Mouse (Mus musculus): ENCODE measurements around the gene Strn. TPM values are rescaled to one million over a fixed set of nuclear protein-coding genes. Genes with fewer than 3 reads are reported as not detected.

The Strn gene
- polyA plus RNA-seq, 1 experiment from 2014 or later, result 7.3 TPM

- H3K27me3 ChIP-seq, result no peaks in the 10 kb centered on the region
- H3K27ac ChIP-seq, result no peak overlapping the region
- no peaks in the 10 kb centered on the region for H3K4me1 ChIP-seq
- no peak overlapping the region for H3K4me3 ChIP-seq
- H3K9ac ChIP-seq, result no peak overlapping the region
- ATAC-seq (ENCODE audit: insufficient number of reproducible peaks, insufficient read depth, low FRiP score, low TSS enrichment), result no peak
- no peak overlapping the region for H3K4me2 ChIP-seq (replicated peaks)
- H3K36me3 ChIP-seq, result no peaks in the 10 kb centered on the region
- WGBS, result 72% methylated on average over 2 of the region's 2 CpGs
- H3K9me3 ChIP-seq, result no peaks in the 10 kb centered on the region
Observed at GRCm38 (mm10) chr17:78614481-78614880, 122.5 kb downstream of the Strn start.

DNA sequence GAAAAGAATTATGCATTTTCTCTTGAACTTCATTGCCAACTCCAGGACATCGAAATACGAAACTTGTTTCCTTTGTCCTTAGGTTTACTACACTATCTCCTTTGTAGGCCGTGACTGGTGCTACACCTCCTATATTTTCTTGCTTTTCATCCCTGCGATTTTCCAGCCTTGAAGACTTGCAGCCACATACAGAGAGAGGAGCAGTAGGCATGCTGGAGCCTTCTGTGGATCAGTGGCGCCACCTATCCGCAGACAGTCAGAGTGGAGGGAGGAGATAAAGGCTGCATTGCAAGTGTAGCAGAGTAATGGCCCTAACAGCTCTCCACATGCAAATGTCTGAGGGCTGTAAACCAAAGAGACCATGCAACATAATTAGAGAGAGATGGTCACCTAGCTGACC lies 125.9 kb downstream of the Strn start:
- Histone ChIP-seq H3K4me3 (no peak overlapping the region), H3K36me3 (no peaks in the 10 kb centered on the region), H3K9ac (no peak overlapping the region), H3K4me1 (no peaks in the 10 kb centered on the region), H3K9me3 (no peaks in the 10 kb centered on the region), H3K4me2 (replicated peaks) (no peak overlapping the region), H3K27me3 (0 out of 2 replicates have a peak, but pooled peaks cover 2% of the 10 kb centered on the region), H3K27ac (no peak overlapping the region)
- 75% methylated on average over 6 of the region's 6 CpGs for WGBS
- no peak for ATAC-seq (ENCODE audit: insufficient number of reproducible peaks, insufficient read depth, low FRiP score, low TSS enrichment)

GRCm38 (mm10) chr17:78609191-78609855 lies 127.7 kb downstream of the Strn start:
- Histone ChIP-seq H3K4me3 (no peak overlapping the region), H3K9ac (no peak overlapping the region), H3K4me2 (replicated peaks) (no peak overlapping the region), H3K4me1 (no peaks in the 10 kb centered on the region), H3K36me3 (no peaks in the 10 kb centered on the region), H3K27me3 (0 out of 2 replicates have a peak, but pooled peaks cover 2% of the 10 kb centered on the region), H3K9me3 (no peaks in the 10 kb centered on the region), H3K27ac (no peak overlapping the region)
- WGBS, result 89% methylated on average over 10 of the region's 13 CpGs
- ATAC-seq (ENCODE audit: insufficient number of reproducible peaks, insufficient read depth, low FRiP score, low TSS enrichment), result no peak

GRCm38 (mm10) chr17:78608716-78609115 lies 128.3 kb downstream of the Strn start:
- H3K4me1 ChIP-seq, result no peaks in the 10 kb centered on the region
- H3K27me3 ChIP-seq, result 0 out of 2 replicates have a peak, but pooled peaks cover 2% of the 10 kb centered on the region
- H3K9ac ChIP-seq, result no peak overlapping the region
- H3K27ac ChIP-seq, result no peak overlapping the region
- H3K9me3 ChIP-seq, result no peaks in the 10 kb centered on the region
- no peak for ATAC-seq (ENCODE audit: insufficient number of reproducible peaks, insufficient read depth, low FRiP score, low TSS enrichment)
- WGBS, result 70% methylated on average over 8 of the region's 8 CpGs
- H3K36me3 ChIP-seq, result no peaks in the 10 kb centered on the region
- no peak overlapping the region for H3K4me2 ChIP-seq (replicated peaks)
- H3K4me3 ChIP-seq, result no peak overlapping the region

GRCm38 (mm10) chr17:78608135-78608670 lies 128.8 kb downstream of the Strn start:
- H3K27ac ChIP-seq, result no peak overlapping the region
- no peak overlapping the region for H3K4me2 ChIP-seq (replicated peaks)
- H3K9ac ChIP-seq, result no peak overlapping the region
- no peak overlapping the region for H3K4me3 ChIP-seq
- WGBS, result 51% methylated on average over 16 of the region's 16 CpGs
- H3K27me3 ChIP-seq, result 0 out of 2 replicates have a peak, but pooled peaks cover 2% of the 10 kb centered on the region
- ATAC-seq (ENCODE audit: insufficient number of reproducible peaks, insufficient read depth, low FRiP score, low TSS enrichment), result no peak
- no peaks in the 10 kb centered on the region for H3K9me3 ChIP-seq
- no peaks in the 10 kb centered on the region for H3K36me3 ChIP-seq
- no peaks in the 10 kb centered on the region for H3K4me1 ChIP-seq

DNA sequence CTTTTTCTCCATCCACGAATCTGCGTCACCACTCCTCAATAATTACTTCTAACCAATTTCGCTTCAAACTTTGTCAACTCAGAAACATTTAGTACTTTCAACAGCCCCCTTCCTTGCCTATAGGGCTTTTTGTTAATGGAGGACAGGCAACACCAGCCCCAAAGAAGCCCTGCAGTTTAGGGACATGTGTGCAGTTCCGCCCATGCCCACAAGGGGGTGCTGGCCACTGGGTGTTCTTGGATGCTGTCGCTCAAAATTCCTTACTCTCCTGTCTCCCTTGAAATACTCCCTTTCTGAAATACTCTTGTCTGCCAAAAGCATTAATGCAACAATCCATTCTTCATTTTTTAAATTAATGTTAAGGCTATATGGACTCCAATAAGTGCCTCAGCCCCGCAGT lies 132.6 kb downstream of the Strn start:
- WGBS, result 67% methylated on average over 6 of the region's 6 CpGs
- Histone ChIP-seq H3K27ac (no peak overlapping the region), H3K27me3 (0 out of 2 replicates have a peak, but pooled peaks cover 2% of the 10 kb centered on the region), H3K9ac (no peak overlapping the region), H3K4me3 (no peak overlapping the region), H3K4me2 (replicated peaks) (no peak overlapping the region), H3K4me1 (no peaks in the 10 kb centered on the region), H3K36me3 (no peaks in the 10 kb centered on the region), H3K9me3 (no peaks in the 10 kb centered on the region)
- no peak for ATAC-seq (ENCODE audit: insufficient number of reproducible peaks, insufficient read depth, low FRiP score, low TSS enrichment)

DNA sequence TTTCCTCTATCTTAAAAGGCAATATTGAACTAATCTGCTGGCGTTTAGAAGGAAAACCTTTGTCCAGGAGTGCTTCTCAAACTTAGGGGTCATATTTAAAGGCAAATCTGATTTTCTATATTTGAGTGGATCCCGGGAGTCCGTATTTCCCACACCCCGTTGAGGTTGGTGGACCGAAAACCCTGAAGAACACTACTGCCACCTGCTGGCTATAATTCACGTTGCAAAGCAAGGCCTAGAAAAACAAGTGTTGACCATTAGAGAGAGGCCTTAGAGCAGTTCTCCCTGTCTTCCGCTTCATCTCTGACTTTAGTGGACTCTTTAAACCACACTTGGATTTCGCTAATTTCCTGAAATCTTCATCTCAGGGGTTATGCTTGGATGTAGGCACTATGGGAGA lies 133.1 kb downstream of the Strn start:
- H3K4me1 ChIP-seq, result no peaks in the 10 kb centered on the region
- no peaks in the 10 kb centered on the region for H3K9me3 ChIP-seq
- 32% methylated on average over 8 of the region's 8 CpGs for WGBS
- H3K4me2 ChIP-seq (replicated peaks), result no peak overlapping the region
- no peak overlapping the region for H3K4me3 ChIP-seq
- H3K27ac ChIP-seq, result no peak overlapping the region
- no peak for ATAC-seq (ENCODE audit: insufficient number of reproducible peaks, insufficient read depth, low FRiP score, low TSS enrichment)
- H3K36me3 ChIP-seq, result no peaks in the 10 kb centered on the region
- H3K9ac ChIP-seq, result no peak overlapping the region
- H3K27me3 ChIP-seq, result 0 out of 2 replicates have a peak, but pooled peaks cover 2% of the 10 kb centered on the region

GRCm38 (mm10) chr17:78602316-78602715 lies 134.7 kb downstream of the Strn start:
- Histone ChIP-seq H3K9ac (no peak overlapping the region), H3K4me3 (no peak overlapping the region), H3K4me1 (no peaks in the 10 kb centered on the region), H3K27me3 (0 out of 2 replicates have a peak, but pooled peaks cover under 1% of the 10 kb centered on the region), H3K4me2 (replicated peaks) (no peak overlapping the region), H3K9me3 (no peaks in the 10 kb centered on the region), H3K27ac (no peak overlapping the region), H3K36me3 (no peaks in the 10 kb centered on the region)
- ATAC-seq (ENCODE audit: insufficient number of reproducible peaks, insufficient read depth, low FRiP score, low TSS enrichment), result no peak
- WGBS, result 85% methylated on average over 14 of the region's 14 CpGs

- Histone ChIP-seq H3K27me3 (no peaks in the 10 kb centered on the region), H3K9me3 (no peaks in the 10 kb centered on the region), H3K4me3 (no peak overlapping the region), H3K36me3 (no peaks in the 10 kb centered on the region), H3K27ac (no peak overlapping the region), H3K4me1 (no peaks in the 10 kb centered on the region), H3K9ac (no peak overlapping the region), H3K4me2 (replicated peaks) (no peak overlapping the region)
- ATAC-seq (ENCODE audit: insufficient number of reproducible peaks, insufficient read depth, low FRiP score, low TSS enrichment), result no peak
- WGBS, result 89% methylated on average over 12 of the region's 12 CpGs
Observed at GRCm38 (mm10) chr17:78601601-78602000, 135.4 kb downstream of the Strn start.

GRCm38 (mm10) chr17:78601042-78601441 lies 136.0 kb downstream of the Strn start:
- Histone ChIP-seq H3K27me3 (no peaks in the 10 kb centered on the region), H3K9me3 (no peaks in the 10 kb centered on the region), H3K27ac (no peak overlapping the region), H3K9ac (no peak overlapping the region), H3K4me2 (replicated peaks) (no peak overlapping the region), H3K36me3 (no peaks in the 10 kb centered on the region), H3K4me1 (no peaks in the 10 kb centered on the region), H3K4me3 (no peak overlapping the region)
- 77% methylated on average over 6 of the region's 6 CpGs for WGBS
- ATAC-seq (ENCODE audit: insufficient number of reproducible peaks, insufficient read depth, low FRiP score, low TSS enrichment), result no peak

Data from embryonic facial prominence, embryonic 12.5 days (tissue).